Mouse (Mus musculus): ENCODE results near the gene Letm1.

DNA sequence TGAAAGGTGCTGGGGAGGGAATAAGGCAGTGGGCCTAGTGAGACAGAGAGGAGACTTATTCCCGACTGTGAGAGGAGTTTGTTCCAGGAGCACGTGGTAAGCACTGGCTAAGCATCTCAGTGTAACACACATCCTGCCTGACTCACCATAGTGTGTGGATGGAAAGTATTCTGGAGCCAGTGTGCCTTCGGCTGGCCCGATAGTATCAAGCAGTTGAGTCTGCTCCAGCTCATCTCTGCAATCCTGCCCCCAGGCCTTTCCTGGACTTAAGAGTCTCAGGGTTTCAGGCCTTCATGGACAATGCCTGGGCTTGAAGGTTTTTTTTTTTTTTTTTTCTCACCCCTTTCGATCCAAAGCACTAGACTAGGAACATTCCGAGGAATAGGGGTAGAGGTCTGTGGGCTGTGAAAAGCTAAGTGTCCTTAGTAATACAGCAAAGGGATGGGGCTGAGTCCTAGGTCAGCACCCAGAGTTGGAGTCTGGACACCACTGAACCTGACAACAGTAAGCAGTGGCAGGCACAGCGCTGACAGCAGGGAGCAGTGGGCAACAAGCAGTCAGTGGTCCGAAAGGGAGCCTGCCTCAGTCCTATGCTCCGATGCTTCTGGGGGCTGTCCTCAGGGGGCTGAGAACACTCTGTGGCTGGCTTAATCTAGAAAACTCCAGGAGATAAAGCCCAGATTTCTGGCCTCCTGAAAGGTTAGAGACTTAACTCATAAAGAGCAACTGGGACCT lies 36.7 kb upstream of the Letm1 start:
- no peak for TF ChIP-seq CTCF (IDR thresholded peaks at IDR 0.05)
- TF ChIP-seq EP300 (IDR thresholded peaks at IDR 0.05): no peak
